Mouse (Mus musculus): ENCODE data around the gene Zscan25. TPM values are rescaled to one million over a fixed set of nuclear protein-coding genes. Genes with fewer than 3 reads are reported as not detected.

Zscan25 gene
- 0.97 TPM for polyA plus RNA-seq (2017; shearing (Covaris generic))

GRCm38 (mm10) chr5:145280371-145281143, at the start of gene Zscan25:
TSS of gene Zscan25 (plus strand) at chr5:145280500.

GRCm38 (mm10) chr5:145231367-145231871, 48.9 kb upstream of the Zscan25 start, which contains the start of gene Zfp655:
TSS of gene Zfp655 (plus strand) at chr5:145231715.

Other genes with a start within 250 kb of the Zscan25 start
- gene Gm4871, start 247.7 kb upstream of the Zscan25 start, polyA plus RNA-seq (2017; shearing (Covaris generic)) = not detected
- gene 1700018F24Rik, start 237.5 kb upstream of the Zscan25 start, polyA plus RNA-seq (2017; shearing (Covaris generic)) = not detected
- 109 TPM for gene Arpc1a, start 196.7 kb upstream of the Zscan25 start, polyA plus RNA-seq (2017; shearing (Covaris generic))
- gene Kpna7, start 196.5 kb upstream of the Zscan25 start, polyA plus RNA-seq (2017; shearing (Covaris generic)) = not detected
- 1,330 TPM for gene Arpc1b, start 166.3 kb upstream of the Zscan25 start, polyA plus RNA-seq (2017; shearing (Covaris generic))
- 56.0 TPM for gene Pdap1, start 140.3 kb upstream of the Zscan25 start, polyA plus RNA-seq (2017; shearing (Covaris generic))
- 232 TPM for gene Bud31, start 140.1 kb upstream of the Zscan25 start, polyA plus RNA-seq (2017; shearing (Covaris generic))
- gene Ptcd1, start 113.4 kb upstream of the Zscan25 start, polyA plus RNA-seq (2017; shearing (Covaris generic)) = 34.3 TPM
- gene Cpsf4, start 113.3 kb upstream of the Zscan25 start, polyA plus RNA-seq (2017; shearing (Covaris generic)) = 32.3 TPM
- 488 TPM for gene Atp5j2, start 88.4 kb upstream of the Zscan25 start, polyA plus RNA-seq (2017; shearing (Covaris generic))
- 30.7 TPM for gene Zkscan14, start 78.6 kb upstream of the Zscan25 start, polyA plus RNA-seq (2017; shearing (Covaris generic))
- 10.9 TPM for gene Zkscan5, start 75.9 kb upstream of the Zscan25 start, polyA plus RNA-seq (2017; shearing (Covaris generic))
- 62.6 TPM for gene Zfp655, start 48.8 kb upstream of the Zscan25 start, polyA plus RNA-seq (2017; shearing (Covaris generic))
- not detected for gene Cyp3a57, start 64.8 kb downstream of the Zscan25 start, polyA plus RNA-seq (2017; shearing (Covaris generic))
- not detected for gene Cyp3a16, start 189.2 kb downstream of the Zscan25 start, polyA plus RNA-seq (2017; shearing (Covaris generic))